Mouse (Mus musculus): ENCODE data around the gene Nck2.

Nck2 gene

GRCm38 (mm10) chr1:43470421-43471179 lies 26.2 kb downstream of the Nck2 start:
- DNase-seq, result no peak

- no peak for DNase-seq
These were observed 27.0 kb downstream of the Nck2 start for GRCm38 (mm10) chr1:43471180-43472045.

- no peak for DNase-seq
These were observed 27.8 kb downstream of the Nck2 start for GRCm38 (mm10) chr1:43472046-43472649.

GRCm38 (mm10) chr1:43473734-43474534 lies 29.6 kb downstream of the Nck2 start:
- DNase-seq, result peak; percentile 23 to 44

- DNase-seq, result peak; percentile 17 to 52
These were observed 30.4 kb downstream of the Nck2 start for GRCm38 (mm10) chr1:43474535-43475409.

GRCm38 (mm10) chr1:43477954-43478353 lies 33.6 kb downstream of the Nck2 start:
- no peak for DNase-seq

- no peak for DNase-seq
These were observed 40.8 kb downstream of the Nck2 start for GRCm38 (mm10) chr1:43485204-43485603.

- DNase-seq, result no peak
These were observed 42.1 kb downstream of the Nck2 start for GRCm38 (mm10) chr1:43486500-43486899.

GRCm38 (mm10) chr1:43486956-43487722 lies 42.8 kb downstream of the Nck2 start:
- DNase-seq, result no peak

- no peak for DNase-seq
These were observed 44.9 kb downstream of the Nck2 start for GRCm38 (mm10) chr1:43489311-43489710.

- no peak for DNase-seq
These were observed 47.3 kb downstream of the Nck2 start for GRCm38 (mm10) chr1:43491506-43492269.

GRCm38 (mm10) chr1:43492803-43493437 lies 48.5 kb downstream of the Nck2 start:
- no peak for DNase-seq

- DNase-seq, result no peak
These were observed 51.7 kb downstream of the Nck2 start for GRCm38 (mm10) chr1:43496051-43496450.

- no peak for DNase-seq
These were observed 52.6 kb downstream of the Nck2 start for GRCm38 (mm10) chr1:43496993-43497392.

- DNase-seq, result no peak
These were observed 53.6 kb downstream of the Nck2 start for GRCm38 (mm10) chr1:43497951-43498350.

- DNase-seq, result no peak
These were observed 55.7 kb downstream of the Nck2 start for GRCm38 (mm10) chr1:43500121-43500520.

- DNase-seq, result peak in 1 of 2 experiments; percentile 16
These were observed 57.0 kb downstream of the Nck2 start for GRCm38 (mm10) chr1:43501143-43501919.
